Mouse (Mus musculus) cerebellum, adult 2 months (tissue): Measurements from ENCODE around the gene Defb22. TPM values are rescaled to one million over a fixed set of nuclear protein-coding genes. Genes with fewer than 3 reads are reported as not detected.

Source experiments
- DNase-seq, 2 experiments: peaks; one replicate each; pipeline ENCODE4 v3.0.0; 2021
- H3K27ac ChIP-seq: fragments of 200-500 bp; 2 replicates; pipeline ENCODE4 v1.5.1; 2012; ENCODE audit warnings: low read length, control low read depth, inconsistent platforms; ENCODE audit not compliant: insufficient read depth
- H3K27me3 ChIP-seq: fragments of 200-500 bp; 2 replicates; pipeline ENCODE4 v1.6.1; 2012; ENCODE audit warnings: inconsistent platforms, mild to moderate bottlenecking, low read length, moderate library complexity; ENCODE audit not compliant: control insufficient read depth, insufficient read depth
- H3K4me1 ChIP-seq: fragments of 200-500 bp; 2 replicates; pipeline ENCODE4 v1.6.1; 2011; ENCODE audit warnings: low read length; ENCODE audit not compliant: control insufficient read depth, insufficient read depth
- H3K4me3 ChIP-seq: fragments of 200-500 bp; replicated peaks from 2 replicates; pipeline ENCODE3; 2011; ENCODE audit warnings: mild to moderate bottlenecking, low read depth, low read length, control low read depth; ENCODE audit not compliant: insufficient read depth
- CTCF ChIP-seq: fragments of 200-500 bp; IDR thresholded peaks from 2 replicates; pipeline ENCODE4 v1.5.1; 2011; ENCODE audit warnings: low read depth, mild to moderate bottlenecking, control low read depth, low read length, moderate library complexity, borderline replicate concordance; ENCODE audit not compliant: insufficient read depth
- POLR2A ChIP-seq: fragments of 200-500 bp; IDR thresholded peaks from 2 replicates; pipeline ENCODE4 v1.6.1; 2011; ENCODE audit warnings: low read length, control low read depth, borderline replicate concordance; ENCODE audit not compliant: insufficient read depth
- WGBS: fragments of 180-500 bp; shearing (Covaris S2); methylation state at CpG from one replicate; pipeline ENCODE4 v1.1.7; 2018; 5-methylcytosine and 5-hydroxymethylcytosine counted together
- polyA plus RNA-seq: library from polyadenylated mRNA; depleted of rRNA; stranded (reverse); fragments of >200 nt; gene quantifications from 2 replicates; pipeline ENCODE4 v1.2.3, GENCODE M21; 2012; rRNA removed

Gene Defb22
- not detected in 2 replicates for polyA plus RNA-seq

GRCm38 (mm10) chr2:152490038-152490437, at the start of gene Defb22:
Gene Defb22 (minus strand): TSS chr2:152490138.
- Histone ChIP-seq H3K27ac (no peak within 1 kb of the TSS), H3K4me3 (no peak within 1 kb of the TSS), H3K27me3 (no peaks in the 10 kb centered on the region; the same call in 1 of the 2 replicates), H3K4me1 (no peaks in the 10 kb centered on the region)
- DNase-seq, result no peak
- TF ChIP-seq POLR2A (no peak), CTCF (no peak)

GRCm38 (mm10) chr2:152517981-152518380, 28.0 kb upstream of the Defb22 start, which contains the start of gene Defb28:
Gene Defb28 (plus strand): TSS chr2:152518255.
- TF ChIP-seq CTCF (no peak), POLR2A (no peak)
- DNase-seq, result no peak
- Histone ChIP-seq H3K4me3 (no peak within 1 kb of the TSS), H3K4me1 (no peaks in the 10 kb centered on the region), H3K27me3 (no peaks in the 10 kb centered on the region), H3K27ac (no peak within 1 kb of the TSS)
- 69% methylated on average over 4 of the region's 4 CpGs for WGBS

- H3K27ac ChIP-seq, result no peak overlapping the region
- 27% methylated on average over 4 of the region's 4 CpGs for WGBS
- no peak overlapping the region for H3K4me3 ChIP-seq
- H3K27me3 ChIP-seq, result no peaks in the 10 kb centered on the region
- TF ChIP-seq CTCF (no peak), POLR2A (no peak)
- no peaks in the 10 kb centered on the region for H3K4me1 ChIP-seq
- no peak for DNase-seq
Observed at GRCm38 (mm10) chr2:152516084-152516483, 26.1 kb upstream of the Defb22 start.

GRCm38 (mm10) chr2:152511592-152511991, 21.7 kb upstream of the Defb22 start, which contains the start of gene Defb26:
Gene Defb26 (minus strand): TSS chr2:152511692.
- TF ChIP-seq CTCF (no peak), POLR2A (no peak)
- DNase-seq, result no peak
- WGBS, result 43% methylated on average over 1 of the region's 1 CpGs
- Histone ChIP-seq H3K4me1 (no peaks in the 10 kb centered on the region), H3K27ac (no peak within 1 kb of the TSS), H3K4me3 (no peak within 1 kb of the TSS), H3K27me3 (no peaks in the 10 kb centered on the region)

- WGBS, result 84% methylated on average over 2 of the region's 2 CpGs
- Histone ChIP-seq H3K27me3 (no peaks in the 10 kb centered on the region), H3K27ac (no peak overlapping the region), H3K4me1 (no peaks in the 10 kb centered on the region), H3K4me3 (no peak overlapping the region)
- DNase-seq, result no peak
- TF ChIP-seq POLR2A (no peak), CTCF (no peak)
Observed at GRCm38 (mm10) chr2:152503950-152504349, 14.0 kb upstream of the Defb22 start.

- Histone ChIP-seq H3K27me3 (no peaks in the 10 kb centered on the region), H3K27ac (no peak overlapping the region), H3K4me1 (no peaks in the 10 kb centered on the region), H3K4me3 (no peak overlapping the region)
- no peak for DNase-seq
- 81% methylated on average over 6 of the region's 6 CpGs for WGBS
- no peak for TF ChIP-seq POLR2A
Observed at GRCm38 (mm10) chr2:152500863-152501229, 10.9 kb upstream of the Defb22 start.

- no peak for DNase-seq
- Histone ChIP-seq H3K4me1 (no peaks in the 10 kb centered on the region), H3K4me3 (no peak overlapping the region), H3K27ac (no peak overlapping the region), H3K27me3 (no peaks in the 10 kb centered on the region)
- TF ChIP-seq CTCF, result no peak
- TF ChIP-seq POLR2A, result no peak
- 54% methylated on average over 7 of the region's 7 CpGs for WGBS
Observed at GRCm38 (mm10) chr2:152500204-152500862, 10.4 kb upstream of the Defb22 start.

- DNase-seq, result no peak
- Histone ChIP-seq H3K4me3 (no peak overlapping the region), H3K27me3 (no peaks in the 10 kb centered on the region), H3K4me1 (no peaks in the 10 kb centered on the region), H3K27ac (no peak overlapping the region)
- no peak for TF ChIP-seq POLR2A
- TF ChIP-seq CTCF, result no peak
- 67% methylated on average over 6 of the region's 6 CpGs for WGBS
Observed at GRCm38 (mm10) chr2:152498020-152498419, 8.1 kb upstream of the Defb22 start.

GRCm38 (mm10) chr2:152493151-152493550, 3.2 kb upstream of the Defb22 start:
- 78% methylated on average over 6 of the region's 6 CpGs for WGBS
- no peak overlapping the region for H3K4me3 ChIP-seq
- H3K4me1 ChIP-seq, result no peaks in the 10 kb centered on the region
- H3K27ac ChIP-seq, result no peak overlapping the region
- DNase-seq, result no peak
- no peaks in the 10 kb centered on the region; the same call in 1 of the 2 replicates for H3K27me3 ChIP-seq
- TF ChIP-seq CTCF, result no peak
- no peak for TF ChIP-seq POLR2A
